ENCODE assay signal across 12 mouse cellular contexts in genomic region chr7:79860811-79861210, GRCm38 (mm10). TPM values are rescaled to one million over a fixed set of nuclear protein-coding genes. Genes with fewer than 3 reads are reported as not detected.
DNase-seq lines count a peak whose midpoint lies in the region; ATAC-seq and TF ChIP-seq lines count a peak whose summit lies in the region.
"Had no signal": no experiment of that assay in that cellular context is flagged by ENCODE, and none has a peak within 500 bp of the region (broad histone marks: within the 10 kb centered on the region; RNA-seq: fewer than 3 reads in every experiment).

Gene Anpep (minus strand): TSS chr7:79861059.

- H3K4me2 ChIP-seq in heart, embryonic 12.5 days = no peak within 1 kb of the TSS
- H3K4me2 ChIP-seq in limb, embryonic 14.5 days (replicated peaks; ENCODE audit: low read depth, low read length, severe bottlenecking) = no peak within 1 kb of the TSS
- no peak within 1 kb of the TSS for H3K4me2 ChIP-seq in stomach, postnatal 0 days (replicated peaks; ENCODE audit: low read depth)
- H3K4me2 ChIP-seq: embryonic facial prominence, embryonic 12.5 days had no signal

- H3K27ac ChIP-seq in heart, embryonic 12.5 days (ENCODE audit: poor library complexity, severe bottlenecking) = no peak within 1 kb of the TSS
- no peak within 1 kb of the TSS for H3K27ac ChIP-seq in limb, embryonic 14.5 days (replicated peaks; ENCODE audit: low read depth, low read length)
- H3K27ac ChIP-seq in stomach, postnatal 0 days (replicated peaks) = no peak within 1 kb of the TSS
- H3K27ac ChIP-seq: embryonic facial prominence, embryonic 12.5 days; left cerebral cortex, adult 2 months had no signal

- WGBS in heart, embryonic 12.5 days = 63% methylated on average over 9 of the region's 9 CpGs
- 77% methylated on average over 9 of the region's 9 CpGs for WGBS in limb, embryonic 14.5 days
- WGBS in stomach, postnatal 0 days = 61% methylated on average over 9 of the region's 9 CpGs

- H3K27me3 ChIP-seq in heart, embryonic 12.5 days (replicated peaks) = no peaks in the 10 kb centered on the region
- no peaks in the 10 kb centered on the region for H3K27me3 ChIP-seq in limb, embryonic 14.5 days (ENCODE audit: control insufficient read depth, insufficient read depth, low read length)
- H3K27me3 ChIP-seq in stomach, postnatal 0 days (ENCODE audit: control insufficient read depth, insufficient read depth, low read length) = no peaks in the 10 kb centered on the region
- H3K27me3 ChIP-seq: embryonic facial prominence, embryonic 12.5 days had no signal

- no peak for DNase-seq in heart, adult 8-10 months (ENCODE audit: low spot score)
- DNase-seq in urinary bladder, adult 2 months (ENCODE audit: low spot score) = no peak
- no peak for DNase-seq in urinary bladder, adult 18-20 months (ENCODE audit: low spot score in 2 of 2)
- no peak for DNase-seq in limb, embryonic 14.5 days (ENCODE audit: low spot score)
- DNase-seq in stomach, postnatal 0 days (ENCODE audit: low spot score) = no peak
- no peak for DNase-seq in yolk sac, embryonic 10.5 days (ENCODE audit: low spot score)
- DNase-seq in spleen, postnatal 36 days (ENCODE audit: low spot score in 2 of 2) = no peak
- DNase-seq: cerebellum, adult 11 months; thymus, postnatal 25 days had no signal

- no peak for TF ChIP-seq CTCF in stomach, postnatal 0 days (IDR thresholded peaks at IDR 0.05; ENCODE audit: low read depth)

- H3K9me3 ChIP-seq in heart, embryonic 12.5 days (replicated peaks) = no peaks in the 10 kb centered on the region
- H3K9me3 ChIP-seq in limb, embryonic 14.5 days (ENCODE audit: control insufficient read depth, low read length) = no peaks in the 10 kb centered on the region
- H3K9me3 ChIP-seq in stomach, postnatal 0 days (ENCODE audit: control insufficient read depth, low read length) = no peaks in the 10 kb centered on the region
- H3K9me3 ChIP-seq: embryonic facial prominence, embryonic 12.5 days had no signal

- H3K9ac ChIP-seq in heart, embryonic 12.5 days = no peak within 1 kb of the TSS
- H3K9ac ChIP-seq in limb, embryonic 14.5 days (ENCODE audit: low read depth, low read length, severe bottlenecking) = no peak within 1 kb of the TSS
- H3K9ac ChIP-seq in stomach, postnatal 0 days (ENCODE audit: low read length) = 0 out of 2 replicates have a peak within 1 kb of the TSS, but pooled peaks have one; percentile 13
- H3K9ac ChIP-seq: embryonic facial prominence, embryonic 12.5 days had no signal

- H3K4me1 ChIP-seq in heart, embryonic 12.5 days (replicated peaks) = peaks cover 19% of the 10 kb centered on the region
- H3K4me1 ChIP-seq in limb, embryonic 14.5 days (ENCODE audit: control insufficient read depth, insufficient read depth, low read length) = peaks cover 18% of the 10 kb centered on the region
- no peaks in the 10 kb centered on the region for H3K4me1 ChIP-seq in stomach, postnatal 0 days (replicated peaks; ENCODE audit: control insufficient read depth, insufficient read depth)

- H3K36me3 ChIP-seq in heart, embryonic 12.5 days = no peaks in the 10 kb centered on the region
- H3K36me3 ChIP-seq in limb, embryonic 14.5 days (ENCODE audit: control insufficient read depth, insufficient read depth, low read length) = no peaks in the 10 kb centered on the region
- H3K36me3 ChIP-seq in stomach, postnatal 0 days (ENCODE audit: control insufficient read depth, insufficient read depth, low read length) = no peaks in the 10 kb centered on the region
- H3K36me3 ChIP-seq: embryonic facial prominence, embryonic 12.5 days had no signal

- no peak for TF ChIP-seq EP300 in stomach, postnatal 0 days (optimal IDR thresholded peaks at IDR 0.05)

- no peak within 1 kb of the TSS for H3K4me3 ChIP-seq in heart, embryonic 12.5 days
- no peak within 1 kb of the TSS for H3K4me3 ChIP-seq in limb, embryonic 14.5 days (replicated peaks; ENCODE audit: low read length)
- H3K4me3 ChIP-seq in stomach, postnatal 0 days (ENCODE audit: low read depth, low read length) = no peak within 1 kb of the TSS
- H3K4me3 ChIP-seq: embryonic facial prominence, embryonic 12.5 days; left cerebral cortex, adult 2 months had no signal

- ATAC-seq in heart, embryonic 12.5 days (ENCODE audit: insufficient number of reproducible peaks, low FRiP score) = no peak
- no peak for ATAC-seq in limb, embryonic 14.5 days (ENCODE audit: low FRiP score, low read depth)
- ATAC-seq in stomach, postnatal 0 days (ENCODE audit: low FRiP score, low TSS enrichment) = 0 out of 2 replicates have a peak, but pooled peaks have one; percentile 27

- TF ChIP-seq POLR2A in limb, embryonic 14.5 days (IDR thresholded peaks at IDR 0.05; ENCODE audit: borderline replicate concordance, extremely low read depth, insufficient read depth, insufficient read length) = no peak

RNA-seq across cellular contexts. Expression of gene Anpep, which starts in this region (rescaled TPM):
- 10 to 100 TPM in 3 of 4 experiments, 1 to 10 TPM in 1; 9.2 to 16.4 (median 10.3) TPM for total RNA-seq in heart, adult 8-10 months (2022)
- polyA plus RNA-seq in heart, embryonic 12.5 days (2016; fragmentation: Nextera tagmentation; extraction: Ambion mirVana) = 6.7 and 9.7 TPM in 2 replicates
- 32.3 and 34.2 TPM in 2 replicates for polyA plus RNA-seq in urinary bladder, adult 2 months (2012; rRNA removed)
- polyA plus RNA-seq in limb, embryonic 14.5 days (2012; rRNA removed) = 39.5 and 39.8 TPM in 2 replicates
- 26.6 and 31.3 TPM in 2 replicates for polyA plus RNA-seq in limb, embryonic 14.5 days (2014; fragmentation: Nextera tagmentation; extraction: Ambion mirVana)
- 31.4 and 36.8 TPM in 2 replicates for polyA plus RNA-seq in stomach, postnatal 0 days (2015; fragmentation: Nextera tagmentation; extraction: Ambion mirVana)
